Mouse (Mus musculus) kidney, embryonic 14.5 days (tissue): Measurements from ENCODE around the gene Camsap2. TPM values are rescaled to one million over a fixed set of nuclear protein-coding genes. Genes with fewer than 3 reads are reported as not detected.

Source experiments
- ATAC-seq: fragments of 200-750 bp; cut with Nextera tagmentation; 2 replicates; pipeline ENCODE4 v1.8.0; 2017; ENCODE audit warnings: moderate number of reproducible peaks, mild to moderate bottlenecking, moderate TSS enrichment, moderate library complexity; ENCODE audit not compliant: low FRiP score, low TSS enrichment
- H3K27ac ChIP-seq: fragments of 300-500 bp; sonication (generic); 2 replicates; pipeline ENCODE4 v1.5.1; 2014; ENCODE audit warnings: low read depth, mild to moderate bottlenecking, low read length, moderate library complexity, mixed read lengths
- H3K27me3 ChIP-seq: fragments of 300-500 bp; sonication (generic); 2 replicates; pipeline ENCODE4 v1.6.1; 2014; ENCODE audit warnings: mild to moderate bottlenecking, low read length; ENCODE audit not compliant: control insufficient read depth, insufficient read depth
- H3K36me3 ChIP-seq: fragments of 300-500 bp; sonication (generic); 2 replicates; pipeline ENCODE4 v1.6.1; 2014; ENCODE audit warnings: low read length, mixed read lengths; ENCODE audit not compliant: control insufficient read depth, insufficient read depth
- H3K4me1 ChIP-seq: fragments of 300-500 bp; sonication (generic); 2 replicates; pipeline ENCODE4 v1.6.1; 2014; ENCODE audit warnings: low read length, mixed read lengths; ENCODE audit not compliant: control insufficient read depth, insufficient read depth
- H3K4me2 ChIP-seq: fragments of 300-500 bp; sonication (generic); replicated peaks from 2 replicates; pipeline ENCODE4 v1.6.1; 2014; ENCODE audit warnings: low read depth, mild to moderate bottlenecking, low read length
- H3K4me3 ChIP-seq: fragments of 300-500 bp; sonication (generic); 2 replicates; pipeline ENCODE4 v1.5.1; 2014; ENCODE audit warnings: mild to moderate bottlenecking, low read length
- H3K9ac ChIP-seq: fragments of 300-500 bp; sonication (generic); 2 replicates; pipeline ENCODE4 v1.6.1; 2014; ENCODE audit warnings: low read depth, mild to moderate bottlenecking, low read length, moderate library complexity
- H3K9me3 ChIP-seq: fragments of 300-500 bp; sonication (generic); 2 replicates; pipeline ENCODE4 v1.6.1; 2016; ENCODE audit warnings: low read length; ENCODE audit not compliant: control insufficient read depth
- WGBS: fragments of 180-500 bp; shearing (Covaris S2); extraction: QIAGEN DNeasy Blood & Tissue Kit; methylation state at CpG from one replicate; pipeline ENCODE4 v1.1.7; 2014; 5-methylcytosine and 5-hydroxymethylcytosine counted together
- polyA plus RNA-seq: library from polyadenylated mRNA; unstranded; fragments of >200 nt; fragmentation: Nextera tagmentation; extraction: Ambion mirVana; gene quantifications from 2 replicates; pipeline ENCODE4 v1.2.1, GENCODE M21; 2014

Camsap2 gene
- polyA plus RNA-seq, 1 experiment from 2014 or later: 19.1 TPM

DNA sequence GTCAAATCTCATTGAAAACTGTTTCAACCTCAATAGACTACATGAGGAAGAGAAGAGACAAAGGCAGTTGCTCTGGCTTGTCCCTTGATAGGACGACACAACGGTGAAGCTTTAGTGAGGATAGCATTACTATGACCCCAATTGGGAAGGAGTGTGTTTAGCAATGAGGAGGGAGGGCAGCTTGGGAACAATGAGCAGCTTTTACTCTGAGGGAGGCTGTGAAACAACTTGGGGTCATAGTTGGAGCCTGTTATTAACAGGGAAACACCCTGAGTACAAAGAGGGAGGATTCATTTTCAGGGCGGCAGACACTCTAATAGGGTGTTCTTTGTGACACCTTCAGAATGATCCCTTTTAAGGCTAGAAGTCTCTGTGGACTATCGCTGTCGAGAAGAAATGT lies 2.2 kb upstream of the Camsap2 start:
- ATAC-seq: no peak
- Histone ChIP-seq H3K4me1 (peaks cover 14% of the 10 kb centered on the region), H3K36me3 (no peaks in the 10 kb centered on the region), H3K9ac (no peak overlapping the region), H3K9me3 (no peaks in the 10 kb centered on the region), H3K4me2 (no peak overlapping the region), H3K27ac (no peak overlapping the region), H3K4me3 (no peak overlapping the region), H3K27me3 (no peaks in the 10 kb centered on the region)
- WGBS: 24% methylated on average over 5 of the region's 5 CpGs

DNA sequence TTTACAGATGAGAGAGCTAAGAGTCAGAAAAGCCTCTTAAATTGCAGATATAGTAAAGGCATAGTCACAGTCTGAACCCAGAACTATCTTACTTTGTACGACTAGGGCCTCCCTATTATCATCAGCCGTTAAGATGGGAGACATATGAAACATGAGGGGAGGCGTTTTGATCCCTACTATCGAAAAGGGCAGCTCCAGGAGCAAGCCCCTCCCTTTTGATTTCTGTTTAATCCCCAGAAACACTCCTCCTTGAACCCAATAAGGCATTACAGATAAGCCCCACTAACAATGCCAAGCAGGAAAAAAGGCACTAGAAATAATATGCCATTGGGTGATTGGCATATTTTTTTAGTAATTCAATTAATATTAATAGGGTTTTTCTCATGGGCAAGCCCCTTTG lies 1.2 kb upstream of the Camsap2 start:
- 68% methylated on average over 4 of the region's 4 CpGs for WGBS
- Histone ChIP-seq H3K9ac (no peak overlapping the region), H3K4me2 (no peak overlapping the region), H3K27ac (no peak overlapping the region), H3K27me3 (no peaks in the 10 kb centered on the region), H3K4me3 (no peak overlapping the region), H3K9me3 (no peaks in the 10 kb centered on the region), H3K4me1 (peaks cover 18% of the 10 kb centered on the region), H3K36me3 (no peaks in the 10 kb centered on the region)
- no peak for ATAC-seq

DNA sequence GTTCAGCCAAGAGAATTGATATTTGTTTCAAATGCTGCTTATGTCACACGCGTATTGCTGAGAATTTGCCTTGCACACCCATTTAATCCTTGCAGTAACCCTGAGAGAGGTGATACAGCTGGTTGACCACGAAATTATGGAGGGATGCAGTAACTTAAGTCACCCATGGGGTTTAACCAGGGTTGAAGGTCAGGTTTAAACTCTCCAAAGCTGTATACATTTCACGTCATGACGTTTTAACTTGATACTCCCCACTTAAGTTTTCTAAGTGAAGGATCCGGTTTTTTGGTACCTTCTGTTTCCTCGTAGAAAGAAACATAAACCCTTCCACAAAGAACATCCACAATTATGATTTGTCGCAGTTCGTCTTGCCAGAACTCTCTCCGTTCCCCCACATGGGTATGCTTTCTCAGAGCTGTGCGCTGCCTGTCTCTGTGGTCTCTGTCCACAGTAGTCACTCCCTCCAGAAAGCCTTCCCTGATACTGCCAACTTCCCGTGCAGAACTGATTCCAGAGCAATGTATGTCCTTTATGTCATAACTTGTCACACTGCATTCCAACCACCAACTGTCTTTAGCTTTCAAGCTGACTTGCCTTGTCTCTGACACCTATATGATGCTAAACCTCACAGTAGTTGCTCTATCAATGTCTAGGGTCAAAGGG lies 600 bp upstream of the Camsap2 start:
- peak overlapping the region; percentile 88 for H3K4me3 ChIP-seq
- WGBS: 4% methylated on average over 12 of the region's 12 CpGs
- peaks cover 19% of the 10 kb centered on the region for H3K4me1 ChIP-seq
- H3K4me2 ChIP-seq: peak overlapping the region; percentile 71
- peak overlapping the region; percentile 52; the same call in 1 of the 2 replicates for H3K27ac ChIP-seq
- H3K9me3 ChIP-seq: no peaks in the 10 kb centered on the region
- H3K27me3 ChIP-seq: no peaks in the 10 kb centered on the region
- ATAC-seq: peak; percentile 40; the same call in 1 of the 2 replicates
- no peaks in the 10 kb centered on the region for H3K36me3 ChIP-seq
- H3K9ac ChIP-seq: peak overlapping the region; percentile 92

DNA sequence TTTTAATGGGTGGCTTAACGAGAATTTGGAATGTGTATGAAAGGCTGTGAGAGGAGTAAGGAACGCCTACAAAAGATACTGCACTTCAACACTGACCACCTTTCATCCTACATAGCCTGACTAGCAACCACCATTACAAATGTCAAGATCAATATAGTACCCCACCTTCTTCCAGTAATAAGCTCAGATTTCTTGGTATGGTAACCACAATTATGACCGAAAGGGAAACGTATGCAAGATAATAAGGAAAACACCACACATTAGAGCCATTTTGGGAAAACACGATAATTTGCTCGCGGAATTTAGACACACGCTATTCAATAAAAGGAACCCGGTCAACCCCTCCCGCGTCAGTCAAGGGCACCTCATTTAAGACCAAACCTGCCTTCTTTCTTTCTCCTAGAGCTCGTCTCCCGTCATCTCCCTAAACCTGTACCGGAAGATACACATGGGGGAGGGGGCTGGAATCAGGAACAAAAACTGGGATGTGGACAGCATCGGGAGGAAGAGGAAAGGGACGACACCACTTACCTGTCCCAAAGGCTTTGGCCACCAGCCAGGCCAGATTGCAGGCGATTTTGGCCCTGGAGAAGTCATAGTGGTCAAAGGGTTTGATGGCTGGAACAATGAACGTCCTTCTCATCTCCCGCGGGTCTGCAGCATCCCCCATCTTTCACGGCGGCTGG lies 993 bp downstream of the Camsap2 start:
- Histone ChIP-seq H3K4me1 (peaks cover 11% of the 10 kb centered on the region), H3K9ac (peak overlapping the region; percentile 92), H3K27me3 (no peaks in the 10 kb centered on the region), H3K36me3 (no peaks in the 10 kb centered on the region), H3K9me3 (no peaks in the 10 kb centered on the region), H3K4me3 (peak overlapping the region; percentile 88), H3K27ac (peak overlapping the region; percentile 92; the same call in 1 of the 2 replicates), H3K4me2 (peak overlapping the region; percentile 71)
- ATAC-seq: no peak
- WGBS: under 1% methylated on average over 22 of the region's 22 CpGs

DNA sequence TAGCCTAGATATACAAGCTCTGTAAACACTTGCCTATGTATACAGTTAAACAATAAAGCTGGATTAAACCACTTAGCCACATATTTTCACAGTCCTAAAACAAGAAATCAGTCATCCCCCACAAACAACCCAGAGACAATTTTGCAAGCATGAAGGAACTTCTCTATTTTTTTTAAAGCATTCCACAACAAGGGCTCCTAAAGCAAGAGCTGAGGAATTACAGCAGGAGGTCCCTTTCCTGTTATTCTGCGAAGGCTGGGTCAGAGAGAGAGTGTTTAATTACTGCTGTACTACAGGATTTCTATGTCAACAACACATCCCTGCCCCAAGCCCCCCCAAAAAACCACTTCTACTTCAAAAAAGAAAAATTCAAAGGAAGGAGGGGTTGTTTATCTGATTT lies 1.6 kb downstream of the Camsap2 start:
- H3K36me3 ChIP-seq: no peaks in the 10 kb centered on the region
- no peak overlapping the region for H3K27ac ChIP-seq
- peak overlapping the region; percentile 92; the same call in 1 of the 2 replicates for H3K9ac ChIP-seq
- WGBS: 0% methylated on average over 1 of the region's 1 CpGs
- H3K4me3 ChIP-seq: peak overlapping the region; percentile 88
- no peak for ATAC-seq
- peak overlapping the region; percentile 71 for H3K4me2 ChIP-seq
- no peaks in the 10 kb centered on the region for H3K9me3 ChIP-seq
- H3K27me3 ChIP-seq: no peaks in the 10 kb centered on the region
- peaks cover 11% of the 10 kb centered on the region for H3K4me1 ChIP-seq

DNA sequence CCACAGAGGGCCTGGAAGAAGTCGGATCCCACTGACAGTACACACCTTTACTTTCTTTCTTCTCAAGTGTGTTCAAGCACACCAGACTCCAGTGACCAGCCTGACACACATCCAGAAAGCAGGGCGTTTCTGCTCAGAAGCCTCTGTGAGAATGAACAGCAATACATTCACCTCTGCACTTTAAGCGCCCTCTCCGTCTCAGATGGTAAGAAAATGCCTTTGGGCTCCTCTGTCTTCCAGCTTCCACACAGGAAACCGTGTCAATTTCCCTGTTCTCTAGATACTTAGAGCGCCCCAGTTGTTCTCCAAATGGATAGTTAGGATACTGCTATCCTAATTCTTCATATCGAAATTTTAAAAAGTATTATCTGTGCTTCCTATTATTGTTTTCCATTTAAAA lies 2.2 kb downstream of the Camsap2 start:
- no peak overlapping the region for H3K27ac ChIP-seq
- ATAC-seq: no peak
- peak overlapping the region; percentile 46; the same call in 1 of the 2 replicates for H3K9ac ChIP-seq
- no peaks in the 10 kb centered on the region for H3K36me3 ChIP-seq
- H3K4me2 ChIP-seq: peak overlapping the region; percentile 71
- H3K27me3 ChIP-seq: no peaks in the 10 kb centered on the region
- H3K9me3 ChIP-seq: no peaks in the 10 kb centered on the region
- 15% methylated on average over 7 of the region's 7 CpGs for WGBS
- peak overlapping the region; percentile 88 for H3K4me3 ChIP-seq
- H3K4me1 ChIP-seq: peaks cover 11% of the 10 kb centered on the region

DNA sequence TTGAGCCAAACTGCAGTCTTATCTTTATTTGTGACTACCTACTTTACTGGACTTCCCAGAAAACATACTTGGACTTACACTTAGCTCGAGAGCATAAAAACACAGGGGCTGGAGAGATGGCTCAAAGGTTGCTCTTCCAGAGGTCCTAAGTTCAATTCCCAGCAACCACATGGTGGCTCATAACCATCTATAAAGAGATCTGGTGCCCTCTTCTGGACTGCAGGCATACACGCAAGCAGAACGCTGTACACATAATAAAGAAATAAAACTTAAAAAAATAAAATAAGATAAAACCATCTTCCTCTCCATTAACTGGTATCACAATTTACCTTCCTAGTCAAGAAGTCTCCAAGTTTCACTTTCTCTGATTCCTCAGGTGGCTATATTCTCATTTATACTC lies 5.4 kb downstream of the Camsap2 start:
- Histone ChIP-seq H3K27me3 (no peaks in the 10 kb centered on the region), H3K27ac (no peak overlapping the region), H3K4me2 (no peak overlapping the region), H3K9me3 (no peaks in the 10 kb centered on the region), H3K36me3 (no peaks in the 10 kb centered on the region), H3K4me1 (peaks cover 11% of the 10 kb centered on the region), H3K4me3 (no peak overlapping the region), H3K9ac (no peak overlapping the region)
- no peak for ATAC-seq
- WGBS: 95% methylated on average over 3 of the region's 3 CpGs

DNA sequence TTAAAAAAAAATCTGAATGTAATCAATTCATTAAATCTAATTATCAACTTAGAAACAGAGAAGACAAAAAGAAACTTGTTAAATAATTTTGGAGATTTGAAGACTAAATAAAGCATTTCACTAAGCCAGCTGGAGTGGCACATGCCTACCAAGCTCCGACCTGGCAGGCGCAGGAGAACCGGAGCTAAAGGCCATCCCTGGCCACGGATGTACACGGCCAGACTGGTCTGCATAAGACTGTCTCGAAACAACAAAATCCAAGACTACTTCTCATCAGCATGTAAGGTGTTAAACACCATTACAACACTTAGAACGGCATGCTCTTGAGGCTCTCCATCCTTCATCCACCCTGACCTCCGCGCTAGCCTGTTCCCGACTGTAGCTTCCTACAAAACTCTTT lies 11.2 kb downstream of the Camsap2 start:
- no peak overlapping the region for H3K9ac ChIP-seq
- H3K27me3 ChIP-seq: no peaks in the 10 kb centered on the region
- H3K4me2 ChIP-seq: no peak overlapping the region
- H3K27ac ChIP-seq: no peak overlapping the region
- H3K4me3 ChIP-seq: no peak overlapping the region
- no peak for ATAC-seq
- H3K9me3 ChIP-seq: no peaks in the 10 kb centered on the region
- no peaks in the 10 kb centered on the region for H3K4me1 ChIP-seq
- H3K36me3 ChIP-seq: peaks cover 4% of the 10 kb centered on the region; the same call in 1 of the 2 replicates
- 89% methylated on average over 10 of the region's 10 CpGs for WGBS

DNA sequence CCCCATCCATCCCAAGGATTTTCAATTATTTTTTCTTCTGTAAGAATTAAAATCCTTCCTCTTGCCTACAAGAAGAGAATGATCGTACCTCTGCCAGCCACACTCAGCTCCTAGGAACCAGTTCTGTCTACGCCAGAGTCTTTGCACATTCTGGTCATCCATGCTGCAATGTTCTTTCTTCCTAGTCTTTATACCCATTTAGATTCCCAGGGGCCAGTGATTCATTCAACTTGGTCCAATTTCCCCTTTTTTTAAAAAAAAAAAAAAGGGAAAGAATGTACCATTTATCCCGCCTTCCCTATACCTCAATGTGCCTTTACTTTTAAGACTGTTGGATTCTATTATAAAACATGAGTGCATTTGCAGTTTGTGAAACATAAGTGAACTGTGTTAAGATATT lies 12.4 kb downstream of the Camsap2 start:
- Histone ChIP-seq H3K9ac (no peak overlapping the region), H3K4me2 (no peak overlapping the region), H3K4me3 (no peak overlapping the region), H3K27me3 (no peaks in the 10 kb centered on the region), H3K27ac (no peak overlapping the region), H3K9me3 (no peaks in the 10 kb centered on the region), H3K36me3 (peaks cover 4% of the 10 kb centered on the region; the same call in 1 of the 2 replicates), H3K4me1 (no peaks in the 10 kb centered on the region)
- 94% methylated on average over 3 of the region's 3 CpGs for WGBS
- no peak for ATAC-seq
